Mouse (Mus musculus): ENCODE measurements around the gene Foxj2.

GRCm38 (mm10) chr6:122813640-122814039 lies 6.1 kb upstream of the Foxj2 start:
- TF ChIP-seq CTCF (IDR thresholded peaks at IDR 0.05; ENCODE audit: extremely low read depth, insufficient read depth, insufficient read length, insufficient replicate concordance) = no peak
- no peak for TF ChIP-seq POLR2A (IDR thresholded peaks at IDR 0.05; ENCODE audit: low read depth, low read length)
